Mouse (Mus musculus): ENCODE results near the gene Dock9. TPM values are rescaled to one million over a fixed set of nuclear protein-coding genes. Genes with fewer than 3 reads are reported as not detected.
"Not testable (repeated sequence)": the region's sequence is repeated elsewhere in the genome, so short reads cannot be mapped to it uniquely, and the experiment has no call there.

Gene Dock9
- total RNA-seq, 2 experiments from 2014 or later = 194 to 195 TPM

- no peak for DNase-seq
- intact Hi-C loops (cut with DNase I) = no loop called here
These were observed 87.5 kb downstream of the Dock9 start for GRCm38 (mm10) chr14:121710130-121710529.

DNA sequence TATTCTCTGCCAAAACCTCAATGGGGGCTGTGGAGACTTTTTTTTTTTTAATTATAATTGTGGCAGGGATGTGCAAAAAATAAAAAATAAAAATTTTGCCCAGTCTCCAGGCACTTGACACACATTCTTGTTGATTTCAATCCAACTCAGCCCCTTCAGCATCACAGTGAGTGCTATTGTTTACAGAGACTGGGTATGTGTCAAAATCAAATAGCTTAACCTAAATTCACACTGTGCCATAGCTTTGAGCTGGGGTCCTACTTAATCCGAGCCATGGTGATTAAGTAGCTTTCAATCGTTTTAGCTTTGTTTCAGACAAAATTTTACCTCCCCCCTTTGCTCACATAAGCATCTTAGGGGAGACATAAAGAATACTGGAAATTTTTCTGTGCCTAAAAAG, 89.4 kb downstream of the Dock9 start:
- no peak for DNase-seq
- intact Hi-C loops (cut with DNase I) = no loop called here

DNA sequence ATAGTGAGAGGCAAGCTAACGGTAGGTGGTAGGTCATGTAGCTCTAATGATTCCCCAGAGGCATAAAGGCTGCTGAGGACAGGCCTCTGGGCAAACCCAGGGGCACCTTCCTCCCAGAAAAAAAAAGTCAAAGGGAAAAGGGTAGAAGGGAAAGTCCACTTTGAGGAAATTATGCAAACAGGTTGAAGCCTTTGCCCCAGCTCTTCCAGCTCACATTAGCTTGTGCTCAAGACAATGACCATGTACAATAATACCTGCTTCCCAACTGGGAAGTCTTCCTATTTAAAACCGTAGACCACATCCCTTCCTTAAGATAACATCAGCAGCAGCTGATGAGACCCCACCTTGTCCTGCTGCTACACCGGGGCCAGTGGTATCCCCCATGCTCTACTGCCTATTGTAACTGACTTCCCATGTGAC, 91.1 kb downstream of the Dock9 start:
- intact Hi-C loops (cut with DNase I) = no loop called here
- DNase-seq = no peak

DNA sequence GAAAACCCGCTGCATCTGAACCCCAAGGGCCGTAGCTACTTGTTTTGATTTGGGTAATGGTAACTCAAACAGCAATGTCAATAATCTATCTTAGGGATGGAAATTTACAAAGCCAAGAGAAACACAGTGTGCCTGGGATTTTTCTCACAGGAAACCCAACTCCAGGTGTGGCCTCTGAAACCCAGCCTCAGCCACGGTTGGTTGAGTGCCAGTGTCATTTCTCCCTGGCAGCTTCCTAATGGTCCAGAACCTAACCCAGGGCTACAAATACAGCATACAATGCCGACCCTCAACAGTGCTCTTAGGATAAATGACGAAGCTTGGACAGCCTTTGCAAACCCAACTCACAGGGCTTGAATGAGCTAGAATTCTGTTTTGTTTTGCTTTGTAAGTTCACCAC, 92.0 kb downstream of the Dock9 start:
- intact Hi-C loops (cut with DNase I) = no loop called here
- no peak for DNase-seq

DNA sequence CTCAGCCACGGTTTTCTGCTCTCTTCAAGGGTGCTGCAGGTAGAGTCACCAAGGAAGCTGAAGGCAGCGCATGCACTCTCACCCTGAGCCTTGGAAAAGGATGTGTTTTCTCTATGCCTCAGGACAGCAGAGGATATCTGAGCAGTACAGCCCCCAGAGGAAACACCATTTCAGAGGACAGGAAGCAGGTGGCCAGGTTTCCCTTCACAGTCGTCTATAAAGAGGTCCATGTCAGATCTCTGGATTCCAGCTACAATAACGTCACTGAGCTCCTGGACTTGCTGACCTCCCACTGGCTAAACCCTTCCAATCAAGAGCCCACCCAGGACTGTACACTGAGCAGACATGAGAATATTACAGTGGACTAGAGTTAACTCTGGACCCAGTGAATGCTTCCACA, 95.1 kb downstream of the Dock9 start:
- no peak for DNase-seq
- intact Hi-C loops (cut with DNase I) = no loop called here

GRCm38 (mm10) chr14:121700013-121700412, 97.6 kb downstream of the Dock9 start:
- intact Hi-C loops (cut with DNase I) = no loop called here
- no peak for DNase-seq

DNA sequence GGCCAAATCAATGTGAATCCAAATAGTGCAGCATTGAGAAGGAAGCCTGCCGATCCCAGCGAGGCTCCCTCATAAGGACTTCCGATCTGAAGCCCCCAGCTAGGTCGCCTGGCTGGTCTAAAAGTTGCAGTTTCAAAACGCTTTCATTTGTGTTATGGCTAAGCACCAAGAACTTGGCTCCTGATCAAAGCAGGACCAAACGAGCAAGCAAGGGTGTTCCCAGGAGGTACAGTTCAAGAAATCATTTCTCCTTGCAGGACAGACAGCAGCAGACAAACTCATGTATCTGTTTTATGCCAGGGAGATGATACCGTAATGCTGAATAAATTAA, 99.1 kb downstream of the Dock9 start:
- intact Hi-C loops (cut with DNase I) = no loop called here
- no peak for DNase-seq

GRCm38 (mm10) chr14:121697709-121698619, 99.7 kb downstream of the Dock9 start:
- peak; percentile 14 for DNase-seq
- intact Hi-C loops (cut with DNase I) = no loop called here

DNA sequence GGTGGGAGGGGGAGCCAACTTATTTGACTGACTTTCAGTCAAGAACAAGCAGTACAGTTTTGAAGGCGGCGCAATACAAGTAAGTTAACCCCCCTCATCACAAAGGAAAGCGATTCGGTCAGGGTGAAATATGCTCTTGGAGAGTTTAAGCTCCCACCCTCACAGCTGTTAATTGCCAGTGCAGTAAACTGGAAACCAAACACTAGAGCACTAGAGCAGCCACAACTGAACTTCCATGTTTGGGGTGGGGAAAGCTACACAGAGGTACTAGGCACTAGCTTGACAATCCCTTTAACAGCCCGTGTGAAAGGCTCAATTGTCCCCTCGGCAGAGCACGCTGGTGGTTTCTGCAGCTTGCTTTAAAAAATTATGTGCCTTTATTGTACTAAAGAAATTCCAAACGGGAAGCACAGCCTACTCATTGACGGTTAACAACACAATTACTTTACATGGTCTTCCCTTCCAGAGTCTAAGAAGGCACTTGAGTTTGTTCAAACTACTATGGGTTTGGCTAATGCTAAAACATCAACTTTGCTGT, 100.4 kb downstream of the Dock9 start:
- intact Hi-C loops (cut with DNase I) = no loop called here
- DNase-seq = no peak

DNA sequence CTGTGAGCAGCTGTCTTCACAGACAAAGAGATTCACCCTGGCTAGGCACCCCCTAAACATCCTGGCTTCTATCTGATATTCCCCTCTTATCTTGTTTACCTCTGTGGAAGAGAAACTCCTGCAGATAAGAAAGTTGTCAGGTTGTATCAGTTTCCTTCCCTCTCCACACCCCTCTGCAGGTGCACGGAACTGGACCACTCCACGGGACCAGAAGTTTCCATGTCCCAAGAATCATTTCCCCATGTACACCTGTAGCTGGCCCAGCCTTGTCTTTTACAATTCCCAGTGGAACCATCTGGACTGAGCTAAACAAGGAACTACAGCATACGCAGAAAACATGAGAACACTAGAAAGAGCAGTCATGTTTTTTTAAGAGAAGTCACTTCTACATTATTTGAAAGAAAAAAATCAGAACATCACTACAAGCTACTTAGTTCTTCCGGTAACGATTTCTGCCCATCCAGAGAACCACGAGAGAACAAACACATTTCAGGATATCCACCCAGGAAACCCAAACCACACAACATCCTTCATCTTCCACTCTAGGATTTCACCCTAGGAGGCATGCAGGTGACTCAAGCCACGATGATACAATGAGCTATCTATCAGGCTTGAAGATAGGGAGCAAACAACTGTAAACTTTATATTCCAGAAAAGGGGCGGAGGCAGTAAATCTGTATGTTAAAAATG, 101.1 kb downstream of the Dock9 start:
- no peak for DNase-seq
- intact Hi-C loops (cut with DNase I) = no loop called here

DNA sequence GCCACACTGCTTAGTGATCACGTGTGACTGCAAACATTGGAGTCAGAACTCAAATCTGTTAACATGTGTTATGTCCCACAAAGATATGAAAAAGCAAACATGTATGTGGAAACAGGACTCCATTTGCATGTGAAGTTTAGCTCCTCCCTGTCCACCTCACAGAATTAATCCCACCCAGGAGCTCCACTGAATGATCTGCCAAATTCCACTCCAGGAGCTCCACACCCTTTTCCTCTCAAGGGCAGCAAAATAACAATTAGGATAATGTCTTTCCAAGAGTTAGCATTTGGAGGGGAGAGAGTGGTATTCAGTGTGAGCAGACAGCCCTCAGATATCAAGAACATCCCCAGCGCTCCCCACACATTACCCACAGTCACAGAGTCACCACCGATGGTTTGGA, 102.9 kb downstream of the Dock9 start:
- intact Hi-C loops (cut with DNase I) = no loop called here

GRCm38 (mm10) chr14:121693991-121694594, 103.5 kb downstream of the Dock9 start:
- intact Hi-C loops (cut with DNase I) = no loop called here

More for the DNA sequence above, 102.9 kb downstream of the Dock9 start:
- no peak for DNase-seq

DNA sequence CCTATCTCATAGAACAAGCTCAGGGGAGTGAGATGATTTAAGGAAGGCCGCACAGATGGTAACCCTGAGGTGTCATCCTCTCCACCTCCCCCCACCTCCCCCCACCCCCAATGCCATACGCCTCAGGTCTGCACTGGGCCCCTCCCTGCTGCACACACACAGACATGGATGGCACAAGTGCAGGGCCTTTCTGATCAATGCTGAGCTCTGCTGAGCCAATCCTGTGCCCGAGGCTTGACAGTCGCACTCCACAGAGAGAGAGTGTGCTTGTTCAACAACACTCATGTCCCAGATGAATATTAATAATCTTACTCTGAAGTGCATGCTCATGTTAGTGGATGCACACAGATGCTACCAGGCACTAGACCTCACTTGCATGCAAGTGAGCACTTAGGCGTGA, 108.0 kb downstream of the Dock9 start:
- intact Hi-C loops (cut with DNase I); DNase-seq: not testable (repeated sequence)

More at GRCm38 (mm10) chr14:121693991-121694594, 103.5 kb downstream of the Dock9 start:
- DNase-seq = no peak

DNA sequence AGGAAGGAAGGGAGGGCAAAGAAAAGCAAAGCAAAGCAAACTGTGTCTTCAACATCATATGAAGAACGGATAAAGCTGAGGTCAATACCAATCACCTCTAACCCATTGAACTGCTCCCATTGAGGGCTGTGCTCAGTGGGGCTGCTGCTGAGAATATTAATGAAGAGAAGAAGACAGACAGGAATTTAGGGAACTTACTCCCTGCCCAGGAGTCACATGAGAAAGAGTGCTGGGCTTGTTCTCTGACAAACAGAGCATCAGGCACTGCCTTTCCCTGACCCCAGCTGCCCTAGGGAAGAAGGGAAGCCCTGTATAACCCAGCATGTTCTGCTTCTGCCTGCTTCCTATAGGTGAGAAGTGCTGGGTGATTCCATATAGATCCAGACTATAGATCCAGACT, 109.5 kb downstream of the Dock9 start:
- intact Hi-C loops (cut with DNase I) = no loop called here
- no peak for DNase-seq

DNA sequence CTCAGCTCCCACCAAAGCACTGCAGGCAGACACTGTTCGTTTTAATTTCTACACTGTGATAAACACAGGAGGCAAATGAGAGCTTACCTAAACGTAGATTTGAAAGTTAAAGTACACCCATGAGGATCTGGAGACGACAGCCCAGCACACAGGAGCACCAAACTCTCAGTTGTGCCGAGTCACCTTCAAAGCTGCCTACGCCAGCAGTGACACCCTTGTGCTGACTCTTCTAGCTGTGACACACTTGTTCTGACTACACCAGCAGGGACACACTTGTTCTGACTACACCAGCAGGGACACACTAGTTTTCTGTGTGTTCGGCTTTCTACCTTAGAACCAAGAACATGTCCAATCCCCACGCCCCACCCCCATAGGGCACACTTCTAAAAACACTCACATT, 110.4 kb downstream of the Dock9 start:
- no peak for DNase-seq
- intact Hi-C loops (cut with DNase I) = no loop called here

- intact Hi-C loops (cut with DNase I) = no loop called here
- no peak for DNase-seq
These were observed 118.7 kb downstream of the Dock9 start for GRCm38 (mm10) chr14:121678913-121679312.

DNA sequence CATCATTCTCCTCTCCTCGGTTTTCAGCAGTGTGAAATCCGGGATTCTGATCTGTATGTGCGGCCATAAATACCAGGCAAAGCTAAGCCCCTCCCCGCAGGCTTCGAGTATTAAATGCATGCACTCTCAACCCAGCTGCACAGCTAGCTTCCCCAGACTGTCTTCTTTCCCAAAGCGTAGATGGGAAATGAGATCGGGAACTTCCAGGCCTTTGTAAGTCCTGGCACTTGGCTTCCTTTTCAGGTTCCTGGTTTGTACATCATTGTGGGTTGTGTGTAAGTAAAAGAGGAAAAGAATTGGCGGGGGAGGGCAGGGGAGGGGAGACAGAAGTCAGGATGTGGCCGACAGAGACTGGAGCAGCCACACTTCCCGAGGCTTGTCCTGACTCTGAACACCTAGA, 119.2 kb downstream of the Dock9 start:
- no peak for DNase-seq
- intact Hi-C loops (cut with DNase I) = no loop called here

DNA sequence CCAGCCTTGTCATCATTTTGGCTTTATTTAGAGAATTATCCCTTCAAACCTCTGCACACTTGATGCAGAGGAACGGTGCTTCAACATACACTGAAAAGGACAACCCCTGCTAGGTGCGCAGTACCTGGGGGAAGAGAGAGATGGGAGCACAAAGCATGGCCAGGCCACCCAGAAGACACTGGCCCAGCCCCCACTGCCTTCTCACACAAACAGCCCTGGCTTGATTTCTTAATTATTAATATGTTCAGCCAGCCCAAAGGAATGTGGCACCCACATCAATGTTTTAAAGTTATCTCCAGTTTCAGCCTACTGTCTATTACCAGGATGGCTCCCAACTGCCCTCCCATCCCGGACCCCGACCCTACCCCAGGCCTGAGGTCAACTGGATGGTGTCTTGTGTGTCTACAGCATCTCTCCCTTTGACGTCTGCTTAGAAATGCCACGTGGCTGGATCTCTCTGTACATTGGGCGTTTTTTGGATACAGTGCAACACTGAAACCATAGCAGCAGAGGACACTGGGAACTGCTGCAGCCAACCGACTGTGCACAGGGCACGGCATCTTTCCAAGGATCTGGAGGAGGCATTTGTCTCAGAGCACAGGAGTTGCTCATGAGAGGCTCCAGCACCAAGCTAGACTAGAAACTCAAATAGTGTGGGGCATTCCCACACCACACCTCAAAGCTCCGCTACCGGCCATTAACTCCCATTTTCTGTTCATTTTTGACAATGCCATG, 120.9 kb downstream of the Dock9 start:
- intact Hi-C loops (cut with DNase I) = no loop called here
- no peak for DNase-seq

DNA sequence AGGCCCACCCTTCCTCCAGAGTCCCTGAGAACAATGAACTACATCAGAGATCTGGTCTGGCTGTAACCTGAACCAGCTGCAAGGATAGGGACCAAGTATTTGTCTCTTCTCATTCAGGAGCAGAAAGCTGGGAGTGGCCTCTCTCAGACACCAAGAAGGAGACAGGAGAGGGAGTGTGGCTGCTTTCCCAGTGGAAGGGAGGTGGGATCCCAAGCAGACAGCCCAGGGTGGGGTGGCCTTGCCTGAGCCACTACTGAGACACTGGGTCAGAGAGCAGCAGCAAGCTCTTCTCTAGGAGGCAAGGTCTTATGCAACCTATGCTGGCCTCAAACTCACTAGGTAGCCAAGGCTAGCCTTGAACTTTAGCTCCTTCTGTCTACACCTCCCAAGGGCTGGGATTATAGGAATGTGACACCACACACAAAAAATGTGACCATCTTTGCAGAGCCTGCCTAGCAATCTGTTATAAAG, 121.5 kb downstream of the Dock9 start:
- DNase-seq = no peak
- intact Hi-C loops (cut with DNase I) = no loop called here

DNA sequence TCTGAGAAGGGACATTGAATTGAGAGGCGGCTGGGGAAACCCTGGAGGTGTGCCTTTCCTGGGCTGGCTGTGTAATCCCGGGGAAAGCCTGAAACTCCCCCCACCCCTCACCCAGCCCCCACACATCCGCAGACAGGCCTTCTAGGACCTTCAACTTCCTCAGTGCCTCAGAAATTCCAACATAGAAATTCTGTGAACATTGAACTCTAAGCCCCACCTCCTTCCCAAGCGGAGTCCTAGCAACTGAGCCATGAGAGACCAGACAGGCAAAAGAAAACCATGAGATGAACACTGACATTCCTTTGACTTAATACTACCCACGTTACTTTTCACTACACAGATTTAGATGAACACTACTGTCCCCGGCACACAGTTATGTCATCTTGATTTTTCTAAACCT, 122.1 kb downstream of the Dock9 start:
- intact Hi-C loops (cut with DNase I) = no loop called here
- DNase-seq = no peak

DNA sequence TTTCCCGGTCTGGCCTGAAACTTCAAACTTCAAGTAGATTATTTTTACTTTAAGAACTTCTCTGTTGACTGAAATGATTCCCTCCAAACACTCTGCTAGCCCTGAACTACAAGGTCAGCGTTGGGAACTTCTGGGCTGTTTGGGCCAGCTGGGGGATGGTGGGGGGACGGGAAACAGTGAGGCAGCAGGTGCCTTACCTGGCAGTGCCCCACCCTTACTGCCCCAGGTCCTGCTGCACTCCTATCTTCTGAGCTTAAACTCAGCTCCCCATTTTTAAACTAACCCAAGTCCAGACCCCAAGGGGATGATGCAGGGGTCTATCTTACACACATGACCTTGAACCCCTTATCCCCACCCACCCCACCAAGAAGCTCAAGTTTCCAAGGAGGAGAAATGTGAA, 122.5 kb downstream of the Dock9 start:
- intact Hi-C loops (cut with DNase I) = no loop called here

More for the DNA sequence above, 122.5 kb downstream of the Dock9 start:
- DNase-seq = no peak
